Mouse (Mus musculus) stomach, embryonic 15.5 days (tissue): Measurements from ENCODE around the gene Pcsk5. TPM values are rescaled to one million over a fixed set of nuclear protein-coding genes. Genes with fewer than 3 reads are reported as not detected.
A peak's percentile ranks its signal among the peaks of the same experiment; 100 is the strongest.

Experiments used
- ATAC-seq: fragments of 200-750 bp; cut with Nextera tagmentation; 2 replicates; pipeline ENCODE4 v1.8.0; 2017; ENCODE audit warnings: low read depth, moderate number of reproducible peaks, moderate TSS enrichment; ENCODE audit not compliant: insufficient read depth, low FRiP score
- H3K27ac ChIP-seq: fragments of 300-500 bp; sonication (generic); 2 replicates; pipeline ENCODE4 v1.5.1; 2015; ENCODE audit warnings: mild to moderate bottlenecking, inconsistent platforms
- H3K27me3 ChIP-seq: fragments of 300-500 bp; sonication (generic); replicated peaks from 2 replicates; pipeline ENCODE4 v1.6.1; 2015; ENCODE audit warnings: inconsistent platforms
- H3K36me3 ChIP-seq: fragments of 300-500 bp; sonication (generic); 2 replicates; pipeline ENCODE4 v1.6.1; 2015; ENCODE audit warnings: inconsistent platforms
- H3K4me1 ChIP-seq: fragments of 300-500 bp; sonication (generic); 2 replicates; pipeline ENCODE4 v1.6.1; 2015; ENCODE audit warnings: inconsistent platforms
- H3K4me2 ChIP-seq: fragments of 300-500 bp; sonication (generic); 2 replicates; pipeline ENCODE4 v1.6.1; 2015; ENCODE audit warnings: mild to moderate bottlenecking, inconsistent platforms
- H3K4me3 ChIP-seq: fragments of 300-500 bp; sonication (generic); replicated peaks from 2 replicates; pipeline ENCODE4 v1.5.1; 2015; ENCODE audit warnings: inconsistent platforms
- H3K9ac ChIP-seq: fragments of 300-500 bp; sonication (generic); 2 replicates; pipeline ENCODE4 v1.6.1; 2015; ENCODE audit warnings: inconsistent platforms
- H3K9me3 ChIP-seq: fragments of 300-500 bp; sonication (generic); 2 replicates; pipeline ENCODE4 v1.6.1; 2016; ENCODE audit warnings: inconsistent platforms
- WGBS: fragments of 180-500 bp; shearing (Covaris S2); methylation state at CpG from one replicate; pipeline ENCODE4 v1.1.7; 2015; 5-methylcytosine and 5-hydroxymethylcytosine counted together
- polyA plus RNA-seq: library from polyadenylated mRNA; unstranded; fragments of >200 nt; fragmentation: Nextera tagmentation; extraction: Ambion mirVana; gene quantifications from 2 replicates; pipeline ENCODE4 v1.2.1, GENCODE M21; 2015

Gene Pcsk5
- polyA plus RNA-seq, 1 experiment from 2014 or later = 18.0 TPM

- no peak overlapping the region for H3K9ac ChIP-seq
- WGBS = 90% methylated on average over 2 of the region's 2 CpGs
- ATAC-seq = no peak
- no peak overlapping the region for H3K27ac ChIP-seq
- H3K4me3 ChIP-seq = no peak overlapping the region
- H3K4me1 ChIP-seq = no peaks in the 10 kb centered on the region
- no peaks in the 10 kb centered on the region for H3K9me3 ChIP-seq
- no peak overlapping the region for H3K4me2 ChIP-seq
- no peaks in the 10 kb centered on the region for H3K36me3 ChIP-seq
- no peaks in the 10 kb centered on the region for H3K27me3 ChIP-seq
Observed at GRCm38 (mm10) chr19:17554571-17554970, 282.9 kb downstream of the Pcsk5 start.

DNA sequence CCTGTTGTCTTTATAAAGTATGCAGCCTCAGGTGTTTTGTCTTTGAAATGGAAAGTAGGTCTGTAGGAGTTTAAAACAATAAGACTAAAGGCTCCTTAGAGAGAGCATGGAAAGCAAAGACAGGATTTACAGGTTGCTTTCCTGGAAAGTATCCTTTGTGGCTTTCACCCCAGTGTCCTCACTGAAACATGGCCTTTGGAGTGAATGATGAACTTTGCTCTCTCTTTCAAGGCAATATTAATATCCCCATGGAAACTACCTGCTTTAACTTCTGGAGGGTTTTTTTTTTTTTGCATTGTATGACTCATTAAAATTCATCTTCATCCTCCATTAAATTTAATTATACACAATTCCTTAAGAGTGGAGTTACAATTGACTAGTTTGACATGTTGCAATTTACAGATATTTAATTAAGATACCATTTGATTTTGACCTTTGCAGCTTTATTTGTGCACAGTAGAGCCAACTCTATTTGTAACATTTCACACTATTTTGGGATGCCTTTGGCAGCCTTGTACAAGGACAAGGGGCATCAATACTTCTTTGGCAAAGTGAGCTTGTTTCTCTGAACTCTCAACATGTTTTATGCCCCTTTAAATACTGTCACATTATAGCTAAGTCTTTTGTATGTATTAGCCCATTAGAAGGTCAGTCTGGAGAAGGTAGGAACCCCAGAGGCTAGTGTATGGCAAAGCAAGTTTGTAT is 283.9 kb downstream of the Pcsk5 start:
- Histone ChIP-seq H3K27ac (no peak overlapping the region), H3K27me3 (no peaks in the 10 kb centered on the region), H3K4me1 (no peaks in the 10 kb centered on the region), H3K9ac (no peak overlapping the region), H3K36me3 (no peaks in the 10 kb centered on the region), H3K9me3 (no peaks in the 10 kb centered on the region), H3K4me3 (no peak overlapping the region), H3K4me2 (no peak overlapping the region)
- no peak for ATAC-seq

- Histone ChIP-seq H3K27me3 (no peaks in the 10 kb centered on the region), H3K36me3 (no peaks in the 10 kb centered on the region), H3K4me1 (no peaks in the 10 kb centered on the region), H3K9me3 (no peaks in the 10 kb centered on the region), H3K4me2 (no peak overlapping the region), H3K9ac (no peak overlapping the region), H3K27ac (no peak overlapping the region), H3K4me3 (no peak overlapping the region)
- ATAC-seq = no peak
- 68% methylated on average over 4 of the region's 4 CpGs for WGBS
Observed at GRCm38 (mm10) chr19:17528746-17529532, 308.5 kb downstream of the Pcsk5 start.

DNA sequence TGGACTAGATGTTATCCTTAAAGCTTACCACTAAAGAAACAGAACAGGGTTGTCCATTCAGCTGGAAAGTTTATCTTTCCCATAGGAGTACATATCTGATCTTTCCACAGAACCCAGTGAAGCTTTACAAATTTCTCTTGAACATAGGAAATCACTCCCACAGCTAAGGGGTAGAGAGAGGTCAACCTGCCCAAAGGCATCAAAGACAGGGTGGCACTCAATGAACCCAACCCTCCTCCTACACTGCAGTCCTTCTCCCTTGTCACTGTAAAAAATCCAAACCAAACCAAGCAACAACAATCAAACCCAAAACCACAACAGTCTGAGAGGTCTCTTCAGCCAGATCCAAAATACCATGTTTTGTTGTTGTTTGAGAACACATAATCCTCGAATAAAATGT is 311.9 kb downstream of the Pcsk5 start:
- no peaks in the 10 kb centered on the region for H3K27me3 ChIP-seq
- H3K27ac ChIP-seq = no peak overlapping the region
- ATAC-seq = no peak
- H3K9ac ChIP-seq = no peak overlapping the region
- H3K36me3 ChIP-seq = no peaks in the 10 kb centered on the region
- 74% methylated on average over 1 of the region's 1 CpGs for WGBS
- no peaks in the 10 kb centered on the region for H3K9me3 ChIP-seq
- no peak overlapping the region for H3K4me2 ChIP-seq
- H3K4me3 ChIP-seq = no peak overlapping the region
- no peaks in the 10 kb centered on the region for H3K4me1 ChIP-seq

DNA sequence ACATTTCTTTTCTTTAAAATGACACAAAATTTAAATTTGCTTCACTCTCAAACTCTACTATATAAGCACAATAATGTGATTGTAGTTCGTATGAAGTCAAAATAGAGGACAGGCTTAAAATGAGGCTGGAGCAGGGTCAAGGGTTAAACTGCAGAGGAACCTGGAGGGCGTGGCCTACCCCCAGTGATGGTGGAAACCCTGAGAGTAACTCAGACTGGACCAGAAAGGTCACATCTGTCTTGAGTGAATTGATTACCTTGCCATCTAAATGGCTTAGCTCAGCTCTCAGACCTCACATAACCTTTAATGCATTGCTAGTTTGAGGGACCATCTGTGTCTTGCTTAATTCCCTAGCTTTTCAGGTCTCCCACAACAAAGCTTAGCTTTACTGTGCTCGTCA is 323.0 kb downstream of the Pcsk5 start:
- WGBS = 48% methylated on average over 3 of the region's 3 CpGs
- Histone ChIP-seq H3K4me3 (no peak overlapping the region), H3K27ac (no peak overlapping the region)

GRCm38 (mm10) chr19:17511283-17511682 is 326.1 kb downstream of the Pcsk5 start:
- Histone ChIP-seq H3K36me3 (no peaks in the 10 kb centered on the region), H3K27ac (no peak overlapping the region), H3K9ac (no peak overlapping the region), H3K9me3 (no peaks in the 10 kb centered on the region), H3K4me1 (no peaks in the 10 kb centered on the region), H3K4me2 (no peak overlapping the region), H3K27me3 (no peaks in the 10 kb centered on the region), H3K4me3 (no peak overlapping the region)
- 73% methylated on average over 5 of the region's 5 CpGs for WGBS
- ATAC-seq = no peak

More for the DNA sequence above, 323.0 kb downstream of the Pcsk5 start:
- no peak overlapping the region for H3K9ac ChIP-seq
- no peak for ATAC-seq
- H3K9me3 ChIP-seq = no peaks in the 10 kb centered on the region
- no peaks in the 10 kb centered on the region for H3K36me3 ChIP-seq
- no peak overlapping the region for H3K4me2 ChIP-seq
- no peaks in the 10 kb centered on the region for H3K4me1 ChIP-seq
- H3K27me3 ChIP-seq = no peaks in the 10 kb centered on the region

DNA sequence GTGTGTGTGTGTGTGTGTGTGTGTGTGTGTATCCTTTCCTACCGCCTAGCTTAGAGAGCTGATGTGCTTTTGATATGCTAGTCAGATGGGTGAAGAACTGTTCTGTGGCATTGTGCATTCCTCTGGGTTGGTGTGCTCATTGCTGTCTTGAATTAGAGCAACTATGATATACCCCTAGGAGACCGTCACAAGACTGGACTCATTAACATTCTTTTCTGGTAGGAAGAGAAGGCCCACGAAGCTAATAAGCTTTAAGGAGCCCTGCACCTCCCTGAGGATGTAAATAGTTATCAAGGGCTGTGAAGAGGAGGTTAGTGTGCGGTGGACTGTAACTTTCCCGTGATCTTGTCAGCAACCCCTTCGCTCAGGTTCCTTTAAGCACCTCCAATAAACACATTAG is 333.2 kb downstream of the Pcsk5 start:
- H3K9ac ChIP-seq = no peak overlapping the region
- 74% methylated on average over 6 of the region's 6 CpGs for WGBS
- no peaks in the 10 kb centered on the region for H3K36me3 ChIP-seq
- no peaks in the 10 kb centered on the region for H3K27me3 ChIP-seq
- H3K4me1 ChIP-seq = no peaks in the 10 kb centered on the region
- ATAC-seq = no peak
- H3K4me3 ChIP-seq = no peak overlapping the region
- H3K4me2 ChIP-seq = no peak overlapping the region
- no peak overlapping the region for H3K27ac ChIP-seq
- H3K9me3 ChIP-seq = no peaks in the 10 kb centered on the region

- H3K4me2 ChIP-seq = no peak overlapping the region
- H3K9me3 ChIP-seq = no peaks in the 10 kb centered on the region
- no peak overlapping the region for H3K27ac ChIP-seq
- WGBS = 72% methylated on average over 7 of the region's 7 CpGs
- H3K9ac ChIP-seq = no peak overlapping the region
- H3K4me1 ChIP-seq = no peaks in the 10 kb centered on the region
- ATAC-seq = no peak
- no peaks in the 10 kb centered on the region for H3K27me3 ChIP-seq
- H3K4me3 ChIP-seq = no peak overlapping the region
- H3K36me3 ChIP-seq = no peaks in the 10 kb centered on the region
Observed at GRCm38 (mm10) chr19:17498586-17499235, 338.7 kb downstream of the Pcsk5 start.

GRCm38 (mm10) chr19:17496131-17496530 is 341.3 kb downstream of the Pcsk5 start:
- H3K9me3 ChIP-seq = no peaks in the 10 kb centered on the region
- H3K9ac ChIP-seq = no peak overlapping the region
- H3K4me3 ChIP-seq = no peak overlapping the region
- no peak overlapping the region for H3K27ac ChIP-seq
- 93% methylated on average over 1 of the region's 1 CpGs for WGBS
- H3K27me3 ChIP-seq = no peaks in the 10 kb centered on the region
- H3K4me2 ChIP-seq = no peak overlapping the region
- no peaks in the 10 kb centered on the region for H3K4me1 ChIP-seq
- ATAC-seq = no peak
- H3K36me3 ChIP-seq = no peaks in the 10 kb centered on the region

DNA sequence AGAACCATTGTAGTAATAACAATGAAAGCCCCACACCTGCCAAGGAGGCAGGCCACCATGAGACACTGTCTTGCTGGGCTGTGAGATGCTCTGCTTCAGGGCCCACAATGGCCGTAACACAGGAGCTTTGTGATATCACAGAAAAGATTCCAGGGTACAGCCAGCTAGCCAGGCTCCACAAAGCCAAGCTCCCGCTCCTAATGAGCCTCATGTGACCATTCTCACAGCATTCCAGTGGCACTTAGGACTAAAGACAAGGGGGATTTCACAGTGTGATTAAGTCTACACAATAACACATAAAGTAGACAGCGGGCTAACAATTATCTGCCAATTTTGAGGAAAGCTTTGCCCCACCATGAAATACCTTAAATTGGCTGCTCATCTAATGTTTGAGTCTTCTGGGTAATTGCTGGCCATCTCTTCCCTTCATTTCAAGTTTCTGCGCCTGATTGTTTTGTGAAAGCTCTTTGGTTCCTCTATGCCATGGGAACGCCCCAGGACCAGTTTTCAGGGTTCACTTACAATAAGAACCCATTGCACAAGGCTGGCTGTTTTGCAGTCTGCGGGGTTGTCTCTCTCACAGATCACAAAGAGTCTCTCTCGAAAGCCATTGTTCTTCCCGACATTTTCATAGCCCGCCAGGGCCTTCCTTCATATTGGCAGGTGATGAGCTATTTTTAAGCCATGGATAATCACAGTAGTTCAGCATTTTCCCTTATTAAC is 345.4 kb downstream of the Pcsk5 start:
- no peak overlapping the region for H3K4me3 ChIP-seq
- no peaks in the 10 kb centered on the region for H3K9me3 ChIP-seq
- H3K27me3 ChIP-seq = no peaks in the 10 kb centered on the region
- no peak overlapping the region for H3K9ac ChIP-seq
- 90% methylated on average over 9 of the region's 9 CpGs for WGBS
- ATAC-seq = no peak
- H3K27ac ChIP-seq = no peak overlapping the region
- H3K4me2 ChIP-seq = no peak overlapping the region
- H3K36me3 ChIP-seq = no peaks in the 10 kb centered on the region
- H3K4me1 ChIP-seq = no peaks in the 10 kb centered on the region

GRCm38 (mm10) chr19:17491322-17491721 is 346.1 kb downstream of the Pcsk5 start:
- Histone ChIP-seq H3K4me2 (no peak overlapping the region), H3K36me3 (no peaks in the 10 kb centered on the region), H3K27me3 (no peaks in the 10 kb centered on the region), H3K4me1 (no peaks in the 10 kb centered on the region), H3K27ac (no peak overlapping the region), H3K4me3 (no peak overlapping the region), H3K9ac (no peak overlapping the region), H3K9me3 (no peaks in the 10 kb centered on the region)
- ATAC-seq = no peak
- 91% methylated on average over 3 of the region's 3 CpGs for WGBS

- Histone ChIP-seq H3K9me3 (no peaks in the 10 kb centered on the region), H3K9ac (no peak overlapping the region), H3K36me3 (no peaks in the 10 kb centered on the region), H3K27me3 (no peaks in the 10 kb centered on the region), H3K4me2 (peak overlapping the region; percentile 19; the same call in 1 of the 2 replicates), H3K4me1 (no peaks in the 10 kb centered on the region), H3K27ac (no peak overlapping the region), H3K4me3 (no peak overlapping the region)
- 18% methylated on average over 3 of the region's 3 CpGs for WGBS
- no peak for ATAC-seq
Observed at GRCm38 (mm10) chr19:17489866-17490141, 347.6 kb downstream of the Pcsk5 start.
